Mouse (Mus musculus): ENCODE data around the gene Vmn2r2. TPM values are rescaled to one million over a fixed set of nuclear protein-coding genes. Genes with fewer than 3 reads are reported as not detected.

Vmn2r2 gene
- not detected in 2 replicates for polyA plus RNA-seq (2012; rRNA removed)

DNA sequence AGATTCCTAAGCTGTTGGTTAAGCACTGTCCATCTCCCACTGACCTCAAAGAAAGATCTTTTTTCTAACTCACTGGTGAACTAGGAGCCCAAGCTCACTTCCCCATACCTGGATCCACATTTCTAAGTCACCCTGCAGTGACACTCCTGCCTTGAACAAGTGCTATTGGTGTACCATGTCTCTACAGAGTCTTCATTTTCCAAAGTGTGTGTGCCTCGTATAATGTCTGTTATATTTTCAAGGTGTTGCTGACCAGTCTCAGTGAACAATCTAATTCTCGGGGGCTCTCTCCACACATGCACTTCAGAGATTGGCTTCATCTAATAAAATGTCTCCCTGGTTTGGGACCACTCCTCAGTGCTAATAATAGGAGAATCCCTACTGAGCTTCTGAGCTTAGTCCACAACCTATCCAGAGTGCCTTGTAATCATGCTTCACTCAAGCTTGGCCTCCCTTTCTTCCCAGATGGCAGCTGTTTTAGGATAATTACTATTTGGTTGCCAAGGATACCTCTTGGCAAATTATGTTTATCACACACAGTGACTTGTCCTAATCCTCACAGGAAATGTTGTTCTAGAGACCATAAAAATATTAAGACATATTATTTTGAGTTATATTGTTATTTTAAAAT lies at the start of gene Vmn2r2:
Gene Vmn2r2, minus strand, starts transcription at position 51 of the 631 bp plus-strand sequence.
- 93% methylated on average over 2 of the region's 2 CpGs for WGBS
- H3K4me3 ChIP-seq (ENCODE audit: control insufficient read depth, insufficient read depth, low read length), result no peak within 1 kb of the TSS
- TF ChIP-seq CTCF (IDR thresholded peaks at IDR 0.05; ENCODE audit: borderline replicate concordance, control insufficient read depth, extremely low read depth, insufficient read depth, low read length, poor library complexity), result no peak
- no peak for TF ChIP-seq POLR2A (IDR thresholded peaks at IDR 0.05; ENCODE audit: control insufficient read depth, extremely low read depth, insufficient read depth, low read length, poor library complexity)
- no peaks in the 10 kb centered on the region for H3K27me3 ChIP-seq (ENCODE audit: control insufficient read depth, insufficient read depth, low read length)
- H3K27ac ChIP-seq (ENCODE audit: control insufficient read depth, insufficient read depth, low read length), result no peak within 1 kb of the TSS
- H3K4me1 ChIP-seq (replicated peaks; ENCODE audit: control insufficient read depth, insufficient read depth, low read length), result no peaks in the 10 kb centered on the region
- no peaks in the 10 kb centered on the region for H3K36me3 ChIP-seq (ENCODE audit: control insufficient read depth, insufficient read depth, low read length)
- no peak for DNase-seq

GRCm38 (mm10) chr3:64113352-64114046 lies 28.2 kb downstream of the Vmn2r2 start:
- Histone ChIP-seq H3K4me3 (ENCODE audit: control insufficient read depth, insufficient read depth, low read length) (no peak overlapping the region), H3K36me3 (ENCODE audit: control insufficient read depth, insufficient read depth, low read length) (no peaks in the 10 kb centered on the region), H3K27me3 (ENCODE audit: control insufficient read depth, insufficient read depth, low read length) (no peaks in the 10 kb centered on the region), H3K4me1 (replicated peaks; ENCODE audit: control insufficient read depth, insufficient read depth, low read length) (no peaks in the 10 kb centered on the region), H3K27ac (ENCODE audit: control insufficient read depth, insufficient read depth, low read length) (no peak overlapping the region)
- 89% methylated on average over 11 of the region's 11 CpGs for WGBS
- no peak for TF ChIP-seq CTCF (IDR thresholded peaks at IDR 0.05; ENCODE audit: borderline replicate concordance, control insufficient read depth, extremely low read depth, insufficient read depth, low read length, poor library complexity)
- TF ChIP-seq POLR2A (IDR thresholded peaks at IDR 0.05; ENCODE audit: control insufficient read depth, extremely low read depth, insufficient read depth, low read length, poor library complexity), result no peak
- no peak for DNase-seq

DNA sequence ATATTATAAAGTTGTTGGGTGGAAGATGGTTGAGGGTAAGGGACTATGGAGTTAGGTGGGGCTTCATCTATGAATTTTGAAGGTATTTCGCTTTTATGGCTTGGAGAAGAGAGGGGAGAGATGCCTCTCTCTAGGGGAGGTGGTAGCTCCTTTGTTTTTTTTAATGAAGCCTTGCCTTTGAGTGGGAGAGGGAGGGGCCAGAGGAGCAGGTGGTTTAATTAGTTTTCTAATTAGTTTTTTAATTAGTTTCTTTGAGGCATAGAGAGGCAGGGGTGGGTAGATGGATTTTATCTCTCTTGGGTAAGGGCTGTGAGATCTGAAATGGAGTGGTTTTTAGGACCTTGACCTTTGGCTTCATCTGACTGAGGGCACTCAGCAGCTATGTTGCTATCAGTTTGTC lies 29.0 kb downstream of the Vmn2r2 start:
- Histone ChIP-seq H3K36me3 (ENCODE audit: control insufficient read depth, insufficient read depth, low read length) (no peaks in the 10 kb centered on the region), H3K27ac (ENCODE audit: control insufficient read depth, insufficient read depth, low read length) (no peak overlapping the region), H3K4me1 (replicated peaks; ENCODE audit: control insufficient read depth, insufficient read depth, low read length) (no peaks in the 10 kb centered on the region), H3K4me3 (ENCODE audit: control insufficient read depth, insufficient read depth, low read length) (no peak overlapping the region), H3K27me3 (ENCODE audit: control insufficient read depth, insufficient read depth, low read length) (no peaks in the 10 kb centered on the region)
- DNase-seq, result no peak
- TF ChIP-seq POLR2A (IDR thresholded peaks at IDR 0.05; ENCODE audit: control insufficient read depth, extremely low read depth, insufficient read depth, low read length, poor library complexity), result no peak
- no peak for TF ChIP-seq CTCF (IDR thresholded peaks at IDR 0.05; ENCODE audit: borderline replicate concordance, control insufficient read depth, extremely low read depth, insufficient read depth, low read length, poor library complexity)
- WGBS, result 90% methylated on average over 1 of the region's 1 CpGs

- Histone ChIP-seq H3K4me3 (ENCODE audit: control insufficient read depth, insufficient read depth, low read length) (no peak within 1 kb of the TSS), H3K27me3 (ENCODE audit: control insufficient read depth, insufficient read depth, low read length) (no peaks in the 10 kb centered on the region), H3K36me3 (ENCODE audit: control insufficient read depth, insufficient read depth, low read length) (no peaks in the 10 kb centered on the region), H3K27ac (ENCODE audit: control insufficient read depth, insufficient read depth, low read length) (no peak within 1 kb of the TSS), H3K4me1 (replicated peaks; ENCODE audit: control insufficient read depth, insufficient read depth, low read length) (no peaks in the 10 kb centered on the region)
- TF ChIP-seq POLR2A (IDR thresholded peaks at IDR 0.05; ENCODE audit: control insufficient read depth, extremely low read depth, insufficient read depth, low read length, poor library complexity) (no peak), CTCF (IDR thresholded peaks at IDR 0.05; ENCODE audit: borderline replicate concordance, control insufficient read depth, extremely low read depth, insufficient read depth, low read length, poor library complexity) (no peak)
- WGBS, result 85% methylated on average over 4 of the region's 4 CpGs
- DNase-seq, result no peak
Observed at GRCm38 (mm10) chr3:64081247-64081646, 60.5 kb downstream of the Vmn2r2 start, which contains the start of gene Vmn2r1. Vmn2r1 (plus strand) TSS chr3:64081547.

Other genes with a start within 250 kb of the Vmn2r2 start
- 0.15 and 0.18 TPM in 2 replicates for gene Plch1, start 242.5 kb downstream of the Vmn2r2 start, polyA plus RNA-seq (2012; rRNA removed)
- gene E130311K13Rik, start 212.5 kb downstream of the Vmn2r2 start, polyA plus RNA-seq (2012; rRNA removed), result 1.7 and 2.3 TPM in 2 replicates
- gene Slc33a1, start 177.2 kb downstream of the Vmn2r2 start, polyA plus RNA-seq (2012; rRNA removed), result 17.1 and 17.9 TPM in 2 replicates
- gene Gmps, start 165.8 kb downstream of the Vmn2r2 start, polyA plus RNA-seq (2012; rRNA removed), result 4.2 and 4.6 TPM in 2 replicates
- gene Vmn2r1, start 60.4 kb downstream of the Vmn2r2 start, polyA plus RNA-seq (2012; rRNA removed), result 0.01 and 0.03 TPM in 2 replicates
- not detected in 2 replicates for gene Vmn2r3, start 147.8 kb upstream of the Vmn2r2 start, polyA plus RNA-seq (2012; rRNA removed)